Mouse (Mus musculus): ENCODE data around the gene Polr2h.

Polr2h gene

DNA sequence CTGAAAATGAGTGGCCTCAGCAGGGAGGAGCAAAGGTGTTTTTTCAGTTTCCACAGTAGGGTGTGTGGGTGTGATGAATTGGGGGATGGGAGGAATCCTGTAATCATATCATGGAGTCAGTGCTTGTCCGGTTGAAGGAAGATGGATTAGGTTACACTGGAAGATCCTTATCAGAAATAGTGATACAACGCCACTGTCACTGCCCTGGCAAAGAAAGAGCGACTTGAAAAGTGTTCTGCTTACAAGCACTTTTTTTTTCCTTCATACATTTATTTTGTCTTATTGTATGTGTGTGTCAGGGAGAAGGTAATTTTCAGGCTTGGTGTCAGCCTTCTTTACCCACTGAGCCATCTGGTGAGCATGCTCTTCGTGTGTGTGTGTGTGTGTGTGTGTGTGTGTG lies 5.3 kb downstream of the Polr2h start:
- no peak for DNase-seq (ENCODE audit: low spot score in 2 of 2)

DNA sequence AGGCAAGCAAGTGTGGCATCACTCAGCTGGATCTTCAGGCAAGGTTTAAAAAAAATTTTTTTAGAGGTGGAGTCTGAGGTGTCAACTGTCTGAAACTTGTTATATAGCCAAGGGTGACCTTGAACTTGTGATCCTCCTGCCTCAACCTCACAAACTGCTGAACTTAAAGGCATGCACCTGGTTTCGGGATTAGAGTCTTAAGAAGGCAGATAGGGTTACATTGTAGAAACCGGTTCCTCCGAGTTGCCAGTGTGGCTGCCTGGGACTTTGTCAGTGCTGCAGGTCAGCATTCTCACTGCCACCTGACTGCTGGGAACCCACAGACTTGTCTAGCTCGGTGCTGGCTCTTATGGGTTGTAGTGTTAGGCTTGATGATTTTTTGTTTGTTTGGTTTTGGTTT lies 5.8 kb downstream of the Polr2h start:
- no peak for DNase-seq (ENCODE audit: low spot score in 2 of 2)

DNA sequence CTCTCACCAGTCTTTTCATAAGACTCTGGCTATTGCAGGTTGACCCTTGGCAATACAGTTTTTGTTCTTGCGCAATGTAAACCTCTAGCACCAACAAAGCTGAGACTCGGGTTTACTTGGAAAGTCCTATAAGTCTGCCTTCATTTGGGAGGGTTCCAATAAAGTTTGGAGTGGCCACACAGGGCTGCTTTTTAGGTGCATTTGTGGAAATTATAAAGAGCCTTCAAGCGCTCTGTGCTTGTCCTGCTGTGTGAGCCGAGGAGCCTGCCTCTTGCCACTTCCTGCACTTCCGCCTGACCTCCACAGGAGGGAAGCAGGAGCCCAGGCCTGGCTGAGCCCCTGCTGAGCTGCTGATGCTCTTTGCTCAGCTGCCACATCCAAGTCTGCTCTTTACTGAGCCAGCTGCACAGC lies 6.9 kb downstream of the Polr2h start:
- no peak for DNase-seq (ENCODE audit: low spot score in 2 of 2)

DNA sequence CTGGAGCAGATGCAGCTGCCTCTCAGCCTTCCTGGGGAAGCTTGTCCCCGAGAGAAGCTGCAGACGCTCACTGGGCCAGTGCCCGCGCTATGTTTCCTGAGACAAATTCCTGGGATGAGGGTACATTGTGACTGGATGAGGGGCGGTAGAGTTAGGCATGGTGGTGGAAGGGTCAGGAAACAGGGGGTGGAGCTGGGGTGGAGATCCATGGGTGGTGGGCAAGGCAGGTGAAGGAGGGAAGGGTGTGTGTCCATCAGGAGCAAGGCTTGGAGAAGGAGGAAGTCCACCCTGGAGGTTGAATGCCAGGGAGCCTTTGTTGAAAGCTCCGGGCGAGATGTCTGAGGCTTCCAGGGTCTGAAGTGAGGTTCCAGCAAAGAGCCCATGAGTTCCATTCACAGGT lies 7.9 kb downstream of the Polr2h start:
- no peak for DNase-seq (ENCODE audit: low spot score in 2 of 2)

DNA sequence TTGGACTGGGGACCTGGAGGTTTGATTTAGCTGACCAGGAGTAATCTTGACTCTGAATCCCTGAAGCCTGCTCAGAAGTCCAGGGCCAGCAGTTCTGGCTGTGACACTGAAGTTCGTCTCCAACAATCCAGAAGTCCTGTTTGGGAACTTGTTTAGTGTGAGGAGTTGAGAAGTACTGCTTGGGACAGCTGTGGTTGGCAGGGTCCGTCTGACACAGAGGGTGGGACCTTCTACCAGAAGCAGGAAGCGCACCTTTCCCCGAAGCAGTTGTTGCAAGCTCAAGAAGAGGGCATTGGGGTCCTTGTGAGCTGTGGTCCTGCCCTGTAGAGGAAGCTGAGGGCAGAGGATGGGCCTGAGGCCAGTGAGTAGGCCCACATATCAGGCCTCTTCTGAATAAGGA lies 8.3 kb downstream of the Polr2h start:
- DNase-seq (ENCODE audit: low spot score in 2 of 2): no peak

DNA sequence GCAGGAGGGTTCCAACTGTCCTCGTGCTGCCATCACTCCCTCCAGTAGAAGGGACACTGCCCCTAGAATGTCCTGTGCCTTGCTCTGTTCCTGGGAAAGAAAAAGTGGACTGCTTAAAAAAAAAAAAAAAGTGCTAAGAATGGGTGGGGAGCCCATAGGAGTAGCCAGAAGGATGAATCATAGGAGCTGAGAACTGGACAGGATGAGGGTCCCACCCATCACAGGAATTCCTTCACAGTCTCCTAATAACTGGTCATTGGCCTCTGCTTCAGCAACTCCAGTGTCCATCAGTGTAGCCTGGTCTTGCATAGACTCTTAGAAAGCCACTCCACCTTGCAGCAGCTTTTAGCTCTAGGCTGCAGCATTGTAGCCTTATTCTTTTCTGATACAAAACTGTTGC lies 8.9 kb downstream of the Polr2h start:
- no peak for DNase-seq (ENCODE audit: low spot score in 2 of 2)

DNA sequence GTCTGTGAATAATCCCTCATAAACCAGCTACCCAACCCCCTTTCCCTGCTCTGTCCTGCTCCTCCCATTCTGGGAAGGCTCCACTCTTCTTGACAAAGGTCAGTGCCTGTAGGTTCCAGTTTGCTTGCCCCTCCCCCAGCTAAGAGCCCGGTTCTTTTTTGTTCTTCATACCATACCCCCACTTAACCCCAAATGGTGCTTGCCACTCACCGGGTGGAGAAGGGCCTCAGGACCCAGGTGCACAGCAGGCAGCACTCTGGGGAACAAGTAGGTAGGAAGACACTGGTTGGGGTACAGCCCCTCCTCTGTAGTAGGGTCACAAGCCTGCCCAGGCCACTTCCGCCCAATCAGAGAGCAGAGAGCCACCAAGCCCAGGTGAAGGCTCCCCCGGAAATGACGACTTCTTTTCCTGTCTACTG lies 12.8 kb downstream of the Polr2h start:
- no peak for DNase-seq (ENCODE audit: low spot score in 2 of 2)

DNA sequence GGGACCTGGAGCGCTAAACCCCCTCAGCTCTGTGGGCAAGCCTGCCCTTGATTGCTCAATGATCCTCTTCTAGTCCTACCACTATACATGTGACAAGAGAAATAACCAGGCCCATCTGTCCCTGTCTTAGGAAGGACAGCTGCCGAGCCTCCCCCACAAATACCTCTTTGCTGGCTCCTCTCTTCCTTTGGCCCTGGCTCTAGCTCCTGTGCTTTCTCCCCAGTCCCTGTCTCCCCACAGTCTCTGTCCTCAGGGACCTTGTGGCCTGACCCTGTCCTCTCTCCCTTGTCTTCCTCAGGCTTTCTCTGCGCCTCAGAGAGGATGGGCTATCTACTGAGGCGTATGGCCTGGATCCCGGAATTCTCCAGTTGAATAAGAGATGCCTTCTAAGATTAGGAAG lies 14.2 kb downstream of the Polr2h start:
- DNase-seq (ENCODE audit: low spot score in 2 of 2): peak; percentile 41 to 66

DNA sequence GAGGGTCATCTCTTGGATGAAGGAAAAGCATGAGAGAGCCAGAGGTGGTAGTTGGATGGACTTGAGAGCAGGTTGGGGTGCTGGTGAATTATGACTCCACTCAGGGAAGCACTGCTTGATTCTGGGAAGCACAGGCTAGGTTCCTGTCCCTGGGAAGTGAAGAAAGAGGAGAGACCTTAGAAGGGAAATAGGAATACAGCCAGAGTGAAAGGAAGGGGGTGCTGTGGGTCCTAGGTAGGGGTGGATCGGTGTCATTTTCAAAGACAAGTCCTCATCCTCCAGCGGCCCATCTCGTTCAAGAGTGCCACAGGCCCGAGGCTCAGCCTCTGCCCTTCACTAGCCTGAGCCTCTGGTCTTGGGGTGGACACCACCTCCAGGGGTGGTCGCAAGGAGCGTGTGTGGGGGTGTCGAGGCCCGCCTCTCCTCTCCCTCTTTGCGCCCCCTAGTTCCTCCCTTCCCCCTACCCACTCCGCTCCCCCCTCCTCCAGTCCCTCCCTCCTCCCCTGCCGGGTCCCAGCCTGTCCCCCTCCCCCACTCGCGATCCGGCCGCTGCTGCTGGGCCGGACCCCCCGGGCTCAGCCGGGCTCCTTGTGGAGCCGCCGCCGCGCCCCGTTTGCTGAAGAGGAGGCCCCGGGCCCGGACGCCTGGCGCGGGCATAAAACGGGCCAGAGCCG lies 14.9 kb downstream of the Polr2h start:
- DNase-seq (ENCODE audit: low spot score in 2 of 2): peak in 1 of 2 experiments; percentile 24

DNA sequence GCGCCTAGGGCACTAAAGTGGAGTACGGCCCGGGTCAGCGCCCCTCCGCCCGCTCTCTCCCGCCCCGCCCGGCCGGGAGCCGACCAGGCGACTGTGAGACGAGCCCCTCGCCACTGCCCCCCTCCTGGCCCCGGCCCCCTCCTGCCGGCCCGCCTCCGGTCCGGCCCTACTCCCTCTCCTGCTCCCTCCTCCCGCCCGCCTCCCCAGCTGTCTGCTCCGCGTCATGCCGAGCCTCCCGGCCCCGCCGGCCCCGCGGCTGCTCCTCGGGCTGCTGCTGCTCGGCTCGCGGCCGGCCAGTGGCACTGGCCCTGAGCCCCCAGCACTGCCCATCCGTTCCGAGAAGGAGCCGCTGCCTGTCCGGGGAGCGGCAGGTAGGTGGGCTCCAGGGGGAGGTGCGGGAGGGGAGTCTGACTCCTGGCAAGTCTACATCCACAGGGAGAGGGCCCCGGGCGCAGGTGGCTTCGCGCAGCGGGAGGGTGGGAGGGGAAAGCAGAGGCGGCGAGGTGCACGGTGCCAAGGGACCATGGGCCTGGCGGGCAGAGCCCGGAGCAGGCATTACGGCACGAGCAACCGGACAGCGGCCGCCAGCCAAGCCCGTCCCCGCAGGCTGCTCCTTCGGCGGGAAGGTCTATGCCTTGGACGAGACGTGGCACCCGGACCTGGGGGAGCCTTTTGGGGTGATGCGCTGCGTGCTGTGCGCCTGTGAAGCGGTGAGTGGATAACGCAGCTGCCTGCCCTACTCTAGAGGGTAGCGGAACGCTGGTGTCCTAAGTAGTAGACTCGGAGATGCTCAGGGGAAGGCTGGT lies 15.7 kb downstream of the Polr2h start, which contains the start of gene Chrd:
Gene Chrd (plus strand): TSS at position 203 of the 806 bp plus-strand sequence.
- peak; percentile 54 to 57 for DNase-seq (ENCODE audit: low spot score in 2 of 2)

DNA sequence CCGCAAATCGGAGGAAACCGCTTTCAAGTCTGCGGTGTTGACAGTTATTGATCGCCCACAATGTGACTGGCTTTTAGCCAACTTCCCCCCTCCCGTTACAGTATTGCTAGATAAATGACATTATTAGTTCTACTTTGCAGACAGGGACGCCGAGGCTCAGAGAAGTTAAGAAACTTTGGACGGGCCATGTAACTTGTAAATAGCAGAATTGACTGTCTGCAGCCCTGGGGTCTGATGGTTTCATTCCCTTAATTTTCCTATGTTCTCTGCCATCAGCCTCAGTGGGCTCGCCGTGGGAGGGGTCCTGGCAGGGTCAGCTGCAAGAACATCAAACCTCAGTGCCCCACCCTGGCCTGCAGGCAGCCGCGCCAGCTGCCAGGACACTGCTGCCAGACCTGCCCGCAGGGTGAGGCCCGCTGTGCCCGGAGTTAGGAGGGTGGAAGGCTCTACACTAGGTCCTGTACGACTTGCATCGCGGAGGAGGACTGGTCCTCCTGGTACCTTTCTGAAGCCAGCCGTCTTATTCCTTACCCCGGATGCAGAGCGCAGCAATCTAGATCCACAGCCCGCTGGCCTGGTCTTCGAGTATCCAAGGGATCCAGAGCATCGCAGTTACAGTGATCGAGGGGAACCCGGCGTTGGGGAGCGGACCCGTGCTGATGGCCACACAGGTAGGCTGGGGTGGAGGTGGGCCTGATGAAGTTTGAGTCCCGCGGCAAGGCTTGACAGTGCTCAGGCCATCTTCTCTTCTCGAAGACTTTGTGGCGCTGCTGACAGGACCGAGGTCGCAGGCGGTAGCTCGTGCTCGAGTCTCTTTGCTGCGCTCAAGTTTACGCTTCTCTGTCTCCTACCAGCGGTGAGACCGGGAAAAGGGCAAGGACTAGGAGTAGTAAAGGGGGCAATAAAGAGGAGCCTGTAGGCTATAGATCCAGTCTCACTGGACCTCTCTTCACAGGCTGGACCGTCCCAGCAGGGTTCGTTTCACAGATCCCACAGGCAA lies 16.6 kb downstream of the Polr2h start, which contains the start of gene Thpo:
Gene Thpo (minus strand): TSS at position 781 of the 1,000 bp plus-strand sequence.
- no peak for DNase-seq (ENCODE audit: low spot score in 2 of 2)

DNA sequence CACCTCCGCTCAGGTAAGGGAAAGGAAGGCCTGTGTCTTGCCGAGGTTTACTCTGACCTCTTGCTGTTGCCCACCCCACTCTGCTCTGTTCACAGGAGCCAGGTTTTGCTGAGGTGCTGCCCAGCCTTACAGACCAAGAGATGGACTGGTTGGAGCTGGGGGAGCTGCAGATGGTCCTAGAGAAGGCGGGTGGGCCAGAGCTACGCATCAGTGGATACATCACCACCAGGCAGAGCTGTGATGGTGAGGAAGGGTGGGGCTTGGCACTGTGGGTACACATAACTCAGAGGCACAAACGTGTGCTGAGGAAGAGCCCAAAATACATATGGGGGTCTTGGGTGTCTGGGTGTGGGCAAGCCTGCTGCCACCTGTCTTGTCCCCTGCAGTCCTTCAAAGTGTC lies 18.2 kb downstream of the Polr2h start:
- DNase-seq (ENCODE audit: low spot score in 2 of 2): no peak

DNA sequence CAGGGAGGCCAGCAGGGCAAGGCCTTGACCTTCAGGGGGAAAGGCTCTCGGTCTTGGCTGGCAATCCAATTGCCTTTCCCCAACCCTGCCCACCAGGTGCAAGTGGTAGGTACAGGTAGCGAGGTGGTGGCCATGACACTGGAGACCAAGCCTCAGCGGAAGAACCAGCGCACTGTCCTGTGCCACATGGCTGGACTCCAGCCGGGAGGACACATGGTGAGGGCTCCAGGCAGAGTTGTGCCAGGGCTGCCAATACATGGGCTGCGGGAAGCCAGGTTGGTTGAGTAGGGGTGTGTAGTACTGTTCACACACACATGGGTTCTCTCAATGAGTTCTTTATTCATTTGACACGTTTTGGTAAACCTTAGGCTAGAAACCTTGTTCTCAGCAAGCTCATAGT lies 18.7 kb downstream of the Polr2h start:
- DNase-seq (ENCODE audit: low spot score in 2 of 2): no peak

DNA sequence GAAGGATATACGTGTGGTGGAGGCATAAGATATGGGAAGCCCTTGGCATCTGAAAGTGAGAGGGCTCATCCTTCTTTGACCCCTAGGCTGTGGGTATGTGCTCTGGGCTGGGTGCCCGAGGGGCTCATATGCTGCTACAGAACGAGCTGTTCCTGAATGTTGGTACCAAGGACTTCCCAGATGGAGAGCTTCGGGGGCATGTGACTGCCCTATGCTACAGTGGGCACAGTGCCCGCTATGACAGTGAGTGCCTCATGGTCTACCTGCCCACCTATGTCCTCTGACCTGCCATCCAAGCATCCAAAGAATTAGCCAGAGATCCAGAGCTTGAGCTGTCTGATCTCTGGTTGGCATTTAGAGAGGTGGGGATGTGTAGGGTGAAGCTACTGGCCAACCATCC lies 19.4 kb downstream of the Polr2h start:
- no peak for DNase-seq (ENCODE audit: low spot score in 2 of 2)

DNA sequence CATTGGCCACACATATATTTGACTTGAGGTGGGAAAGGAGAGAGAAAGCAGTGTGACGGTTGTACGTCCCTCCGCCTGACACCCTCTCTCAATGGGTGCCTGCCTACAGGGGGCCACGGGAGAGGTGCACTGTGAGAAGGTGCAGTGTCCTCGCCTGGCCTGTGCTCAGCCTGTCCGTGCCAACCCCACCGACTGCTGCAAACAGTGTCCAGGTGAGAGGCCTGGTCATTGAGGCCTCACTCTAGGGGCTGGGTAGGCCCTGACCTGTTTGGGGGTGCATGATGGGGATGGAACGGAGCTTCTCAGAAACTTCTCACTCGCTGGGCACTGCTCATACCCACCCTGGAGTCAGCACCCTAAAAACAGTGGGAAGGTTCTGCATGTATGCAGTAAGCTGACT lies 22.4 kb downstream of the Polr2h start:
- DNase-seq (ENCODE audit: low spot score in 2 of 2): no peak

DNA sequence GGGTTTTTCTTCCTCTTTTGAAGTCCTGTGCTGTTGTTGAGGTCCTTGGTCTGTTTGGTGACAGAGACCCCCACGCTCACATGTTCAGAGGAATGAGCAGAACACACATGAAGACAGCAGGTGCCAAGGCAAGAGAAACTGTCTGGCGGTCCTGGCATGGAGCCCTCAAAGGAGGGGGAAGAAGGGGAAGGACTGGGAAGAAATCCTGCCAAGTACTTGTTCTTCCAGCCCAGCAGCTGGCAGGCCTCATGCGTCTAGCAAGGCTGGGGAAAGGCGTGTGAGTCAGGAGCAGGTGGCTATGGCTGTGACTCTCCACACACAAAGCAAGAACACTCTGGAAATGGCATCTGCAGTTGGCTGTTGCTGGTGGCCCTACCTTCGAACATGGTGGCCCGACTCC lies 29.2 kb downstream of the Polr2h start:
- peak; percentile 77 for DNase-seq (ENCODE audit: low spot score in 2 of 2)

DNA sequence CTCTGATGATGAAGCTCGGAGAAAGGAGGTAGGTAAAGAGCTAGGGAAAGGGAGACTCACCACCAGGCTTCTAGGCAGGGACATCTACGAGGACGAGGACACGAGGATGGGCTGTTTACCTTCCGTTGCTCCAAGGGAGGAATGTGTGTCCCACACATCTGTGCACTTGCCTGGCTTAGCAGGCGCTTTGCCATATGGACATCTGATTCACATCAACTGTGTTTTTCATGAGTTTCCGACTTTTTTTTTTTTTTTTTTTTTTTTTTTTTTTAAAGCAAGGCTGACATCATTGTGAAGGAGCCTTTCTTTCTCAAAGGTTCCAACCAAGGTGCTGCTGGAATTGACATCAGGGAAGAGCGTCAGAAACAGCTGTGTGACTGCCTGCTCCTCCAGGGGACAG lies 33.1 kb downstream of the Polr2h start:
- DNase-seq (ENCODE audit: low spot score in 2 of 2): peak in 1 of 2 experiments; percentile 23

DNA sequence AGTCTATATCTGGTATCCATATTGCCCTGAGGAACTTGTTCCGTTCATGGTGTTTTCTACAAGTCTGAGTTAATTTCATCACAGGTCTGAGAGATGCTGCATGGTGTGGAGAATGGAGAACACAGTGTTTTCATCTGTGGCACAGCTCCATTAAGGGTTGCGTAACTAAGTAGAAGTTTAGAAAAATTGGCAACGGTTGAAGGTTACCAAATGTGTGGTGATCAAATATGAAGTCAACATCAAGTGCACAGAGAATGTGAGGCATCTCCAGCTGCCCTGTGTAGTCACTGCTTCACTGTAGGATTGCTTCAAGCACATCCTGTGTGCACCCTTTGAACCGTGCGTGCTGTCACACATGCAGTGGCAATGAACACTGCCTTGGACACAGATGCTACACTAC lies 38.6 kb downstream of the Polr2h start:
- no peak for DNase-seq (ENCODE audit: low spot score in 2 of 2)

DNA sequence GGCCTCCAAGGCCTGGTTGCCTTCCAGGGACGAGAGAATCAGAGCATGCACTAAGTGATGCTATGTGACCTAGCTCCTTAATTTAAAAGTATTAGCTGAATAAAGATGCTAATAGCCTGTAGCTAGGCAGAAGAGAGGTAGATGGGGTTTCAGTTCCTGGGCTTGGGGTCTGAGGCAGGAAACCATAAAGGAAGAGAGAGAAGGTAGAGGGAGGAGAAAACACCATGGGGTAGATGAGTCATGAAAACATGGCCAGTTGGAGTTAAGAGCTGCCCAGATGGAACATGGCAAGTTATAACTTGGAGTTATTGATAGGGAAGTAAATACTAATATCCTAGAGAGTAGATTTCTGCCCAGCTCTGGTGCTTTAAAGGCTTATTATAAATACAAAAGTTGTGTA lies 39.9 kb downstream of the Polr2h start:
- DNase-seq (ENCODE audit: low spot score in 2 of 2): no peak

DNA sequence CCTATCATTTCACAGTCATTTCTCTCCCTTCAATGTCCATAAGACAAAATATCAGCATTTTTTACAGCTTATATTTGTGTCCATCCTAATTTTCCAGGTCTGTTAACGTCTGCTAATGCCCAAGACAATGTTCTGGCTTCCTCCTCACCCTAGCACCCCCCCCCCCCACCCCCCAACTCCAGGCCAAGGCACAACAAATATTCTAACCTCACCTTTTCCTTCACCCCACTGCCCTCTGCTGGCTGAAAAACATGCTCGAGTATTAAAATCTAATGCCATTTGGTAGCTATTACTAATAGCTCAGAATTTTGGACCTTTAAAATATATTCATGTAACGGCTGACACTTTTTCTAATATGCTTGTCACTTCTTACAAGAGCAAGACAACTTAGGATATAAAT lies 44.2 kb downstream of the Polr2h start:
- DNase-seq (ENCODE audit: low spot score in 2 of 2): no peak

DNA sequence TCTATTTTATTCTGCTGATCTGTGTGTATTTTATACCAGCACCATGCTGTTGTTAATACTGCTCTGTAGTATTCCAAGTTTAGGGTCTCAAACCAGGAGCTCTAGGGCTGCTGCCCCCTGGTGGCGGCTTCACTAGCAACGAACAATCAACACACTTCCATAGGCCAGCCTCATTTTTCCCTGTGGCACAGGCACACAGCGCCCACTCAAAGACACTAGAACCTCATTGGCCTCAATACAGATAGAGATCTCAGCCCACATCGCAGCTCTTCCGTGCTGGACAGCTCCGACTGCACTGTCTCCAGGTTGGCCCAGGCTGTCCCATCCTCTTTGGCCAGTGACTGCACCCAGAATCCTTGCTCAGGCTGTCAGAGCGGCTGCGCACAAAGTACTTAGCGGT lies 47.8 kb downstream of the Polr2h start:
- no peak for DNase-seq (ENCODE audit: low spot score in 2 of 2)

Measured in frontal cortex, postnatal 36 days (tissue).